Mouse (Mus musculus) olfactory bulb, adult 2 months (tissue): Measurements from ENCODE around the gene Gm28551. TPM values are rescaled to one million over a fixed set of nuclear protein-coding genes. Genes with fewer than 3 reads are reported as not detected.
"Not testable (repeated sequence)": the region's sequence is repeated elsewhere in the genome, so short reads cannot be mapped to it uniquely, and the experiment has no call there.

Experiments used
- H3K27ac ChIP-seq: fragments of 200-500 bp; 2 replicates; pipeline ENCODE4 v1.5.1; 2012; ENCODE audit warnings: low read depth, low read length; ENCODE audit not compliant: insufficient read depth
- H3K4me1 ChIP-seq: fragments of 200-500 bp; 2 replicates; pipeline ENCODE4 v1.6.1; 2012; ENCODE audit warnings: low read length; ENCODE audit not compliant: control insufficient read depth, insufficient read depth
- H3K4me3 ChIP-seq: fragments of 200-500 bp; 2 replicates; pipeline ENCODE4 v1.5.1; 2012; ENCODE audit warnings: mild to moderate bottlenecking, low read depth, low read length, moderate library complexity; ENCODE audit not compliant: insufficient read depth
- CTCF ChIP-seq: fragments of 200-500 bp; IDR thresholded peaks from 2 replicates; pipeline ENCODE4 v1.5.1; 2012; ENCODE audit warnings: low read depth, mild to moderate bottlenecking, low read length, moderate library complexity; ENCODE audit not compliant: insufficient read depth
- POLR2A ChIP-seq: fragments of 200-500 bp; IDR thresholded peaks from 2 replicates; pipeline ENCODE4 v1.6.1; 2012; ENCODE audit warnings: mild to moderate bottlenecking, low read depth, low read length, moderate library complexity; ENCODE audit not compliant: insufficient read depth
- WGBS: fragments of 180-500 bp; shearing (Covaris S2); methylation state at CpG from one replicate; pipeline ENCODE4 v1.1.7; 2018; 5-methylcytosine and 5-hydroxymethylcytosine counted together
- polyA plus RNA-seq: library from polyadenylated mRNA; stranded (reverse); fragments of >200 nt; gene quantifications from 2 replicates; pipeline ENCODE4 v1.2.4, GENCODE M21; 2012; ENCODE audit warnings: low replicate concordance; ENCODE audit not compliant: missing spikeins, insufficient read depth, insufficient read length

The Gm28551 gene
- polyA plus RNA-seq = not detected in 2 replicates

GRCm38 (mm10) chr1:53352327-53353261, at the start of gene Gm28551, which contains the start of the genes Asdurf and Asnsd1:
TSS of gene Gm28551 (minus strand) at chr1:53352667.
TSS of gene Asdurf (minus strand) at chr1:53352619.
TSS of gene Asnsd1 (minus strand) at chr1:53352752.
- no peaks in the 10 kb centered on the region for H3K4me1 ChIP-seq
- under 1% methylated on average over 44 of the region's 44 CpGs for WGBS
- no peak for TF ChIP-seq CTCF
- TF ChIP-seq POLR2A = peak; percentile 95
- peak within 1 kb of the TSS; percentile 47 for H3K27ac ChIP-seq
- H3K4me3 ChIP-seq = peak within 1 kb of the TSS; percentile 97

GRCm38 (mm10) chr1:53393936-53394760, 41.7 kb upstream of the Gm28551 start:
- H3K4me1 ChIP-seq, H3K27ac ChIP-seq, H3K4me3 ChIP-seq: not testable (repeated sequence)
- WGBS = 39% methylated on average over 21 of the region's 21 CpGs

GRCm38 (mm10) chr1:53388762-53389161, 36.3 kb upstream of the Gm28551 start:
- Histone ChIP-seq H3K4me1 (no peaks in the 10 kb centered on the region), H3K27ac (no peak overlapping the region), H3K4me3 (no peak overlapping the region)
- 92% methylated on average over 14 of the region's 14 CpGs for WGBS
- TF ChIP-seq POLR2A = no peak
- no peak for TF ChIP-seq CTCF

GRCm38 (mm10) chr1:53384085-53384688, 31.7 kb upstream of the Gm28551 start:
- H3K4me1 ChIP-seq = no peaks in the 10 kb centered on the region
- TF ChIP-seq POLR2A (no peak), CTCF (no peak)
- no peak overlapping the region for H3K27ac ChIP-seq
- WGBS = 35% methylated on average over 6 of the region's 6 CpGs
- H3K4me3 ChIP-seq = no peak overlapping the region

- WGBS = 79% methylated on average over 3 of the region's 3 CpGs
- Histone ChIP-seq H3K4me1 (no peaks in the 10 kb centered on the region), H3K4me3 (no peak overlapping the region), H3K27ac (no peak overlapping the region)
- TF ChIP-seq POLR2A = no peak
- no peak for TF ChIP-seq CTCF
These were observed 25.3 kb upstream of the Gm28551 start for GRCm38 (mm10) chr1:53377731-53378130.

- H3K27ac ChIP-seq, H3K4me1 ChIP-seq, H3K4me3 ChIP-seq: not testable (repeated sequence)
- WGBS = 91% methylated on average over 2 of the region's 2 CpGs
These were observed 23.5 kb upstream of the Gm28551 start for GRCm38 (mm10) chr1:53375965-53376364.

GRCm38 (mm10) chr1:53358988-53359387, 6.5 kb upstream of the Gm28551 start:
- TF ChIP-seq POLR2A (no peak), CTCF (no peak)
- H3K4me3 ChIP-seq = no peak overlapping the region
- no peak overlapping the region for H3K27ac ChIP-seq
- no peaks in the 10 kb centered on the region for H3K4me1 ChIP-seq

GRCm38 (mm10) chr1:53341071-53341470, 11.4 kb downstream of the Gm28551 start:
- 95% methylated on average over 2 of the region's 2 CpGs for WGBS
- TF ChIP-seq CTCF = no peak
- TF ChIP-seq POLR2A = no peak
- H3K4me3 ChIP-seq = no peak overlapping the region

GRCm38 (mm10) chr1:53337403-53337802, 15.1 kb downstream of the Gm28551 start:
- not testable (repeated sequence) for H3K27ac ChIP-seq, H3K4me3 ChIP-seq, H3K4me1 ChIP-seq
- WGBS = 62% methylated on average over 2 of the region's 2 CpGs

More at GRCm38 (mm10) chr1:53341071-53341470, 11.4 kb downstream of the Gm28551 start:
- H3K27ac ChIP-seq = no peak overlapping the region
- H3K4me1 ChIP-seq = no peaks in the 10 kb centered on the region
